Mouse (Mus musculus): ENCODE measurements around the gene Parg. TPM values are rescaled to one million over a fixed set of nuclear protein-coding genes. Genes with fewer than 3 reads are reported as not detected.

Parg gene
- polyA plus RNA-seq, 1 experiment from 2014 or later, result 15.2 TPM

- 75% methylated on average over 8 of the region's 10 CpGs for WGBS
- Histone ChIP-seq H3K9ac (ENCODE audit: low read length) (no peak overlapping the region), H3K27ac (replicated peaks) (no peak overlapping the region), H3K4me2 (replicated peaks; ENCODE audit: low read depth) (no peak overlapping the region), H3K4me1 (replicated peaks; ENCODE audit: control insufficient read depth, insufficient read depth) (no peaks in the 10 kb centered on the region), H3K36me3 (ENCODE audit: control insufficient read depth, insufficient read depth, low read length) (no peaks in the 10 kb centered on the region; the same call in 1 of the 2 replicates), H3K27me3 (ENCODE audit: control insufficient read depth, insufficient read depth, low read length) (no peaks in the 10 kb centered on the region), H3K4me3 (ENCODE audit: low read depth, low read length) (no peak overlapping the region), H3K9me3 (ENCODE audit: control insufficient read depth, low read length) (no peaks in the 10 kb centered on the region)
- no peak for ATAC-seq (ENCODE audit: low FRiP score, low TSS enrichment)
- no peak for DNase-seq (ENCODE audit: low spot score)
- no peak for TF ChIP-seq EP300 (optimal IDR thresholded peaks at IDR 0.05)
- no peak for TF ChIP-seq CTCF (IDR thresholded peaks at IDR 0.05; ENCODE audit: low read depth)
Observed at GRCm38 (mm10) chr14:32344694-32345093, 142.9 kb downstream of the Parg start.

Other genes starting within 250 kb of the Parg start
- gene Galnt15, start 173.0 kb upstream of the Parg start, polyA plus RNA-seq (2015; fragmentation: Nextera tagmentation; extraction: Ambion mirVana), result 0.56 and 0.71 TPM in 2 replicates
- 17.7 and 19.3 TPM in 2 replicates for gene Oxnad1, start 116.6 kb upstream of the Parg start, polyA plus RNA-seq (2015; fragmentation: Nextera tagmentation; extraction: Ambion mirVana)
- gene Dph3, start 116.2 kb upstream of the Parg start, polyA plus RNA-seq (2015; fragmentation: Nextera tagmentation; extraction: Ambion mirVana), result 91.4 and 93.3 TPM in 2 replicates
- gene Msmb, start 59.9 kb upstream of the Parg start, polyA plus RNA-seq (2015; fragmentation: Nextera tagmentation; extraction: Ambion mirVana), result not detected in 2 replicates
- gene Ncoa4, start 42.1 kb upstream of the Parg start, polyA plus RNA-seq (2015; fragmentation: Nextera tagmentation; extraction: Ambion mirVana), result 97.2 and 100 TPM in 2 replicates
- gene Timm23, start 51 bp upstream of the Parg start, polyA plus RNA-seq (2015; fragmentation: Nextera tagmentation; extraction: Ambion mirVana), result 218 and 234 TPM in 2 replicates
- 1.6 and 2.0 TPM in 2 replicates for gene Ogdhl, start 120.1 kb downstream of the Parg start, polyA plus RNA-seq (2015; fragmentation: Nextera tagmentation; extraction: Ambion mirVana)
- not detected in 2 replicates for gene 1700024G13Rik, start 186.4 kb downstream of the Parg start, polyA plus RNA-seq (2015; fragmentation: Nextera tagmentation; extraction: Ambion mirVana)

All from stomach, postnatal 0 days (tissue).